In genomic region chr11:22994271-22994670, GRCm38 (mm10) we compare ENCODE assay signal across 32 mouse cellular contexts. TPM values are rescaled to one million over a fixed set of nuclear protein-coding genes. Genes with fewer than 3 reads are reported as not detected.
DNase-seq lines count a peak whose midpoint lies in the region; ATAC-seq lines count a peak whose summit lies in the region.
"Had no signal": no experiment of that assay in that cellular context is flagged by ENCODE, and none has a peak within 500 bp of the region (broad histone marks: within the 10 kb centered on the region; RNA-seq: fewer than 3 reads in every experiment).

No protein-coding gene starts in this region.

- DNase-seq in embryonic facial prominence, embryonic 14.5 days (ENCODE audit: low spot score) = peak; percentile 32
- DNase-seq in embryonic facial prominence, embryonic 10.5 days (ENCODE audit: low spot score) = no peak
- peak; percentile 29 for DNase-seq in lung, postnatal 36 days
- DNase-seq in lung, postnatal 25 days (ENCODE audit: low spot score) = no peak
- peak; percentile 54 for DNase-seq in MN1 (ENCODE audit: low spot score)
- no peak for DNase-seq in right cerebral cortex, postnatal 14 days
- DNase-seq in urinary bladder, postnatal 14 days (ENCODE audit: low spot score) = no peak
- DNase-seq: adrenal gland, postnatal 25 days; B cell, adult 2 months; heart, postnatal 10 days; kidney, adult 11 months; kidney, postnatal 14 days; layer of hippocampus, adult 9-11 months; right cerebral cortex, adult 18-20 months; right cerebral cortex, postnatal 4 days; thymus, adult 18-20 months; thymus, postnatal 36 days had no signal

- 81% methylated on average over 2 of the region's 2 CpGs for WGBS in embryonic facial prominence, embryonic 14.5 days
- WGBS in embryonic facial prominence, embryonic 10.5 days = 94% methylated on average over 2 of the region's 2 CpGs

- H3K4me2 ChIP-seq in embryonic facial prominence, embryonic 14.5 days (ENCODE audit: low read depth, low read length) = no peak overlapping the region
- H3K4me2 ChIP-seq: embryonic facial prominence, embryonic 12.5 days; heart, embryonic 13.5 days; hindbrain, embryonic 15.5 days; limb, embryonic 12.5 days; liver, embryonic 15.5 days; lung, embryonic 15.5 days; neural tube, embryonic 12.5 days had no signal

- peaks cover 59% of the 10 kb centered on the region for H3K36me3 ChIP-seq in embryonic facial prominence, embryonic 14.5 days (ENCODE audit: control insufficient read depth, insufficient read depth, low read length)
- peaks cover 68% of the 10 kb centered on the region for H3K36me3 ChIP-seq in embryonic facial prominence, embryonic 10.5 days (replicated peaks)

- H3K4me1 ChIP-seq in embryonic facial prominence, embryonic 14.5 days (ENCODE audit: control insufficient read depth, insufficient read depth, low read length) = peaks cover 13% of the 10 kb centered on the region
- peaks cover 16% of the 10 kb centered on the region for H3K4me1 ChIP-seq in embryonic facial prominence, embryonic 10.5 days

- H3K9ac ChIP-seq in embryonic facial prominence, embryonic 14.5 days (ENCODE audit: low read depth, low read length) = no peak overlapping the region
- H3K9ac ChIP-seq: embryonic facial prominence, embryonic 12.5 days; heart, embryonic 13.5 days; hindbrain, embryonic 15.5 days; limb, embryonic 12.5 days; liver, embryonic 15.5 days; lung, embryonic 15.5 days; neural tube, embryonic 12.5 days had no signal

- no peak overlapping the region for H3K4me3 ChIP-seq in embryonic facial prominence, embryonic 14.5 days (ENCODE audit: low read depth, low read length)
- no peak overlapping the region for H3K4me3 ChIP-seq in embryonic facial prominence, embryonic 10.5 days
- H3K4me3 ChIP-seq: embryonic facial prominence, embryonic 12.5 days; forebrain, embryonic 10.5 days; heart, embryonic 13.5 days; hindbrain, embryonic 10.5 days; hindbrain, embryonic 15.5 days; limb, embryonic 12.5 days; liver, embryonic 15.5 days; lung, embryonic 15.5 days; midbrain, embryonic 10.5 days; myocyte; neural tube, embryonic 12.5 days had no signal

- H3K27ac ChIP-seq in embryonic facial prominence, embryonic 14.5 days (replicated peaks; ENCODE audit: low read depth, low read length) = no peak overlapping the region
- H3K27ac ChIP-seq in embryonic facial prominence, embryonic 10.5 days (replicated peaks) = no peak overlapping the region
- H3K27ac ChIP-seq: embryonic facial prominence, embryonic 12.5 days; forebrain, embryonic 10.5 days; heart, embryonic 13.5 days; hindbrain, embryonic 10.5 days; hindbrain, embryonic 15.5 days; limb, embryonic 12.5 days; liver, embryonic 15.5 days; lung, embryonic 15.5 days; midbrain, embryonic 10.5 days; neural tube, embryonic 12.5 days; stomach, postnatal 0 days had no signal

- ATAC-seq in embryonic facial prominence, embryonic 14.5 days (ENCODE audit: low read depth) = no peak
- ATAC-seq: forebrain, embryonic 16.5 days; inflammation-experienced regulatory T-cells, adult 6 months had no signal

- H3K9me3 ChIP-seq in embryonic facial prominence, embryonic 14.5 days (ENCODE audit: control insufficient read depth, low read length) = no peaks in the 10 kb centered on the region
- H3K9me3 ChIP-seq in embryonic facial prominence, embryonic 10.5 days = no peaks in the 10 kb centered on the region
- H3K9me3 ChIP-seq: embryonic facial prominence, embryonic 12.5 days; forebrain, embryonic 10.5 days; heart, embryonic 13.5 days; hindbrain, embryonic 10.5 days; hindbrain, embryonic 15.5 days; limb, embryonic 12.5 days; liver, embryonic 15.5 days; lung, embryonic 15.5 days; midbrain, embryonic 10.5 days; neural tube, embryonic 12.5 days had no signal

- H3K27me3 ChIP-seq in embryonic facial prominence, embryonic 14.5 days (replicated peaks; ENCODE audit: control insufficient read depth, insufficient read depth, low read length) = no peaks in the 10 kb centered on the region
- no peaks in the 10 kb centered on the region for H3K27me3 ChIP-seq in embryonic facial prominence, embryonic 10.5 days (replicated peaks; ENCODE audit: low read depth, poor library complexity, severe bottlenecking)
- H3K27me3 ChIP-seq: embryonic facial prominence, embryonic 12.5 days; heart, embryonic 13.5 days; hindbrain, embryonic 15.5 days; limb, embryonic 12.5 days; liver, embryonic 15.5 days; lung, embryonic 15.5 days; neural tube, embryonic 12.5 days had no signal

RNA-seq across cellular contexts. Expression of gene Cct4, which starts 4.0 kb away (rescaled TPM):
- 267 and 291 TPM in 2 replicates for polyA plus RNA-seq in embryonic facial prominence, embryonic 14.5 days (2014; fragmentation: Nextera tagmentation; extraction: Ambion mirVana)
- 422 and 440 TPM in 2 replicates for polyA plus RNA-seq in embryonic facial prominence, embryonic 10.5 days (2016; fragmentation: Nextera tagmentation; extraction: Ambion mirVana)

RNA-seq across cellular contexts. Expression of gene Commd1, which starts 12.1 kb away (rescaled TPM):
- polyA plus RNA-seq in embryonic facial prominence, embryonic 14.5 days (2014; fragmentation: Nextera tagmentation; extraction: Ambion mirVana) = 374 and 376 TPM in 2 replicates
- 367 and 371 TPM in 2 replicates for polyA plus RNA-seq in embryonic facial prominence, embryonic 10.5 days (2016; fragmentation: Nextera tagmentation; extraction: Ambion mirVana)

RNA-seq across cellular contexts. Expression of gene Gm28048, which starts 12.4 kb away (rescaled TPM):
- 13.6 and 15.0 TPM in 2 replicates for polyA plus RNA-seq in embryonic facial prominence, embryonic 14.5 days (2014; fragmentation: Nextera tagmentation; extraction: Ambion mirVana)
- polyA plus RNA-seq in embryonic facial prominence, embryonic 10.5 days (2016; fragmentation: Nextera tagmentation; extraction: Ambion mirVana) = 4.3 and 4.6 TPM in 2 replicates
- polyA plus RNA-seq: liver, adult 2 months had no signal

RNA-seq across cellular contexts. Expression of gene Fam161a, which starts 13.1 kb away (rescaled TPM):
- 6.7 and 11.8 TPM in 2 replicates for polyA plus RNA-seq in embryonic facial prominence, embryonic 14.5 days (2014; fragmentation: Nextera tagmentation; extraction: Ambion mirVana)
- 2.8 and 2.9 TPM in 2 replicates for polyA plus RNA-seq in embryonic facial prominence, embryonic 10.5 days (2016; fragmentation: Nextera tagmentation; extraction: Ambion mirVana)

RNA-seq across cellular contexts. Expression of gene Zrsr1, which starts 22.5 kb away (rescaled TPM):
- polyA plus RNA-seq in embryonic facial prominence, embryonic 14.5 days (2014; fragmentation: Nextera tagmentation; extraction: Ambion mirVana) = 3.5 and 3.8 TPM in 2 replicates
- polyA plus RNA-seq in embryonic facial prominence, embryonic 10.5 days (2016; fragmentation: Nextera tagmentation; extraction: Ambion mirVana) = 2.4 TPM in 2 replicates

Comparison
In these comparisons a context has a peak if more than half of its experiments do, and no peak if none do; other contexts are left out.
1. DNase-seq: peak in embryonic facial prominence, embryonic 14.5 days (single experiment), lung, postnatal 36 days (single experiment) and MN1 (single experiment); none in embryonic facial prominence, embryonic 10.5 days (single experiment), lung, postnatal 25 days (single experiment), right cerebral cortex, postnatal 14 days (single experiment) and urinary bladder, postnatal 14 days (single experiment).